Mouse (Mus musculus) spleen, adult 2 months (tissue): ENCODE results near the gene Cops7b.

Experiments used
- CTCF ChIP-seq: fragments of 200-500 bp; IDR thresholded peaks from 2 replicates; pipeline ENCODE4 v1.5.1; 2011; ENCODE audit warnings: mild to moderate bottlenecking, inconsistent platforms; ENCODE audit not compliant: insufficient read depth, insufficient read length, insufficient replicate concordance; ENCODE audit errors: extremely low read depth
- POLR2A ChIP-seq: fragments of 200-500 bp; IDR thresholded peaks from 2 replicates; pipeline ENCODE4 v1.6.1; 2011; ENCODE audit warnings: low read depth, low read length, inconsistent platforms

- TF ChIP-seq POLR2A (no peak), CTCF (no peak)
These were observed 24.8 kb upstream of the Cops7b start for GRCm38 (mm10) chr1:86557872-86558271.
